Mouse (Mus musculus): Measurements from ENCODE around the gene Fkbpl.

Fkbpl gene

GRCm38 (mm10) chr17:34662978-34663377 is 18.4 kb downstream of the Fkbpl start:
- DNase-seq (ENCODE audit: extremely low read depth, low read depth), result no peak

- DNase-seq (ENCODE audit: extremely low read depth, low read depth), result no peak
Observed at GRCm38 (mm10) chr17:34663558-34663957, 19.0 kb downstream of the Fkbpl start.

- DNase-seq (ENCODE audit: extremely low read depth, low read depth), result no peak
Observed at GRCm38 (mm10) chr17:34664472-34664871, 19.9 kb downstream of the Fkbpl start.

- DNase-seq (ENCODE audit: extremely low read depth, low read depth), result no peak
Observed at GRCm38 (mm10) chr17:34670235-34670634, 25.7 kb downstream of the Fkbpl start, which contains the start of gene Tnxb. Gene Tnxb (plus strand): TSS chr17:34670535.

GRCm38 (mm10) chr17:34671151-34672066 is 26.8 kb downstream of the Fkbpl start:
- no peak for DNase-seq (ENCODE audit: extremely low read depth, low read depth)

- DNase-seq (ENCODE audit: extremely low read depth, low read depth), result no peak
Observed at GRCm38 (mm10) chr17:34672246-34672792, 27.8 kb downstream of the Fkbpl start.

GRCm38 (mm10) chr17:34673139-34673538 is 28.6 kb downstream of the Fkbpl start:
- no peak for DNase-seq (ENCODE audit: extremely low read depth, low read depth)

- no peak for DNase-seq (ENCODE audit: extremely low read depth, low read depth)
Observed at GRCm38 (mm10) chr17:34674524-34675204, 30.1 kb downstream of the Fkbpl start.

- no peak for DNase-seq (ENCODE audit: extremely low read depth, low read depth)
Observed at GRCm38 (mm10) chr17:34675205-34676092, 30.9 kb downstream of the Fkbpl start.

GRCm38 (mm10) chr17:34676093-34676460 is 31.5 kb downstream of the Fkbpl start:
- DNase-seq (ENCODE audit: extremely low read depth, low read depth), result no peak

- no peak for DNase-seq (ENCODE audit: extremely low read depth, low read depth)
Observed at GRCm38 (mm10) chr17:34676671-34677070, 32.1 kb downstream of the Fkbpl start.

GRCm38 (mm10) chr17:34680191-34680590 is 35.6 kb downstream of the Fkbpl start:
- DNase-seq (ENCODE audit: extremely low read depth, low read depth), result no peak

GRCm38 (mm10) chr17:34680621-34681020 is 36.1 kb downstream of the Fkbpl start:
- DNase-seq (ENCODE audit: extremely low read depth, low read depth), result no peak

GRCm38 (mm10) chr17:34681132-34681571 is 36.6 kb downstream of the Fkbpl start:
- DNase-seq (ENCODE audit: extremely low read depth, low read depth), result no peak

- no peak for DNase-seq (ENCODE audit: extremely low read depth, low read depth)
Observed at GRCm38 (mm10) chr17:34681881-34682536, 37.4 kb downstream of the Fkbpl start.

- DNase-seq (ENCODE audit: extremely low read depth, low read depth), result no peak
Observed at GRCm38 (mm10) chr17:34683179-34683578, 38.6 kb downstream of the Fkbpl start.

- no peak for DNase-seq (ENCODE audit: extremely low read depth, low read depth)
Observed at GRCm38 (mm10) chr17:34683686-34684220, 39.2 kb downstream of the Fkbpl start.

- no peak for DNase-seq (ENCODE audit: extremely low read depth, low read depth)
Observed at GRCm38 (mm10) chr17:34684253-34684893, 39.8 kb downstream of the Fkbpl start.

Measured in MEL-GATA-1-ER (cell line).